Mouse (Mus musculus): ENCODE results near the gene Vdr.
A peak's percentile ranks its signal among the peaks of the same experiment; 100 is the strongest.

Gene Vdr

GRCm38 (mm10) chr15:97919217-97919616, 8.8 kb upstream of the Vdr start:
- DNase-seq = no peak

- DNase-seq = no peak
These were observed 7.6 kb upstream of the Vdr start for GRCm38 (mm10) chr15:97917994-97918393.

GRCm38 (mm10) chr15:97914331-97914747, 3.9 kb upstream of the Vdr start:
- DNase-seq = no peak

GRCm38 (mm10) chr15:97907801-97908751, 2.4 kb downstream of the Vdr start:
- DNase-seq = peak; percentile 24 to 55

- DNase-seq = no peak
These were observed 3.2 kb downstream of the Vdr start for GRCm38 (mm10) chr15:97907202-97907601.

GRCm38 (mm10) chr15:97905281-97905680, 5.1 kb downstream of the Vdr start:
- no peak for DNase-seq

- no peak for DNase-seq
These were observed 6.0 kb downstream of the Vdr start for GRCm38 (mm10) chr15:97904339-97904991.

GRCm38 (mm10) chr15:97903261-97904009, 7.0 kb downstream of the Vdr start:
- DNase-seq = no peak

GRCm38 (mm10) chr15:97900991-97901390, 9.4 kb downstream of the Vdr start:
- DNase-seq = no peak

- no peak for DNase-seq
These were observed 10.0 kb downstream of the Vdr start for GRCm38 (mm10) chr15:97900336-97900912.

GRCm38 (mm10) chr15:97899714-97900113, 10.7 kb downstream of the Vdr start:
- peak in 1 of 2 experiments; percentile 38 for DNase-seq

GRCm38 (mm10) chr15:97898791-97899190, 11.6 kb downstream of the Vdr start:
- no peak for DNase-seq

- peak; percentile 23 to 43 for DNase-seq
These were observed 13.4 kb downstream of the Vdr start for GRCm38 (mm10) chr15:97896861-97897654.

GRCm38 (mm10) chr15:97896347-97896746, 14.1 kb downstream of the Vdr start:
- no peak for DNase-seq

- no peak for DNase-seq
These were observed 14.6 kb downstream of the Vdr start for GRCm38 (mm10) chr15:97895847-97896246.

- no peak for DNase-seq
These were observed 17.9 kb downstream of the Vdr start for GRCm38 (mm10) chr15:97892506-97892905.

- no peak for DNase-seq
These were observed 20.0 kb downstream of the Vdr start for GRCm38 (mm10) chr15:97890450-97890849.

GRCm38 (mm10) chr15:97890017-97890416, 20.4 kb downstream of the Vdr start:
- DNase-seq = no peak

- no peak for DNase-seq
These were observed 22.9 kb downstream of the Vdr start for GRCm38 (mm10) chr15:97887541-97888016.

- no peak for DNase-seq
These were observed 29.0 kb downstream of the Vdr start for GRCm38 (mm10) chr15:97881423-97881822.

GRCm38 (mm10) chr15:97880441-97880840, 30.0 kb downstream of the Vdr start:
- no peak for DNase-seq

Data from cerebellum, postnatal 25 days (tissue).